Mouse (Mus musculus) E14TG2a.4 (cell line): ENCODE data around the gene Ptprm.

ENCODE experiments used
- CTCF ChIP-seq: conservative IDR thresholded peaks from 2 replicates; pipeline ENCODE4 v1.5.1; 2014; ENCODE audit warnings: low read length
- NANOG ChIP-seq: IDR thresholded peaks from 2 replicates; pipeline ENCODE4 v1.6.1; 2014; ENCODE audit warnings: borderline replicate concordance, low read length, mixed read lengths
- POU5F1 ChIP-seq: IDR thresholded peaks from 2 replicates; pipeline ENCODE4 v1.6.1; 2014; ENCODE audit warnings: low read length, borderline replicate concordance

GRCm38 (mm10) chr17:66707684-66708083, 646.6 kb downstream of the Ptprm start:
- TF ChIP-seq CTCF (no peak), POU5F1 (no peak), NANOG (no peak)
